Mouse (Mus musculus): ENCODE data around the gene 4930404N11Rik. TPM values are rescaled to one million over a fixed set of nuclear protein-coding genes. Genes with fewer than 3 reads are reported as not detected.

Gene 4930404N11Rik
- polyA plus RNA-seq (2012; rRNA removed) = 0.45 and 0.52 TPM in 2 replicates

DNA sequence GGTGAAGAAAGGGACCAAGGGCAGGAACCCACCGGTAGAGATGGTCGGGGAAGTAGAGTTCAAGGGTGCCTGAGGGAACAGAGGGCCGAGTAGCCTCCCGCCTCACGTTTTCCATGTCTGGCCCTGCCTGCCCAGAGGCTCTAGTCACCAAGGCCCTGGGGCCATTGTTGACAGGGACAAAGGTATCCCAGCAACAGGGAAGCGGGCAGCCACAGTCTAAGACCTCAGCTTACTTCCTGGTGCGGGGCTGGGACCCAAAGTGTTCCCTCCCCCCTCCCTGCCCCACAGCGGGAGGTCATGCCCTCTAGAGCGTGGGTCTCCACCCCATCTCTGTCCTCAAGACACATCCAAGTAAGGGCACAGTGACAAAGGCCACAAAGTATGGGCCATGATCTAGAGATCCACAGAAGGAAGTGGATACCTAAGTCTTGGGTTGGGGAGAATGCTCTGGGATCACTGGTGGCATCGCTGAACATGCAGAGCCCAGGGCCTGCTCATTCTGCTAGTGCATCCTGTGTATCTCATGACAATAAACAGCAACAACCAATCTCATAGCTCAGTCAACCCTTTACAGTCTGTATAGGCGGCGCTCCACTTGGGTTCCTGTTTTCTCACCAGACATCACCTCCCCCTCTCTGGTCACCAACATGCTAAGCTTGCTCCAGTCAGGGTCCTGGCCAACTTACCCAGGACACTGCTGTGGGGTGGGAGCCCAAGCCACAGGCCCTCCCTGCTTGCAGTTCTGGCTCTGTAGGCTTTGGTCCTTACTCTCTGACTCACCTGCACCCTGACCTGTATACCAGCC lies at the start of gene 4930404N11Rik:
Gene 4930404N11Rik, minus strand, starts transcription at position 145 of the 805 bp plus-strand sequence.
- TF ChIP-seq POLR2A (IDR thresholded peaks at IDR 0.05; ENCODE audit: extremely low read depth, insufficient read depth, low read length) (0 out of 2 replicates have a peak, but pooled peaks have one; percentile 34), CTCF (IDR thresholded peaks at IDR 0.05; ENCODE audit: extremely low read depth, insufficient read depth, low read length) (no peak)
- Histone ChIP-seq H3K27ac (ENCODE audit: insufficient read depth, low read length) (no peak within 1 kb of the TSS), H3K4me1 (ENCODE audit: control insufficient read depth, insufficient read depth, low read length) (no peaks in the 10 kb centered on the region), H3K4me3 (ENCODE audit: insufficient read depth, low read length) (no peak within 1 kb of the TSS)

DNA sequence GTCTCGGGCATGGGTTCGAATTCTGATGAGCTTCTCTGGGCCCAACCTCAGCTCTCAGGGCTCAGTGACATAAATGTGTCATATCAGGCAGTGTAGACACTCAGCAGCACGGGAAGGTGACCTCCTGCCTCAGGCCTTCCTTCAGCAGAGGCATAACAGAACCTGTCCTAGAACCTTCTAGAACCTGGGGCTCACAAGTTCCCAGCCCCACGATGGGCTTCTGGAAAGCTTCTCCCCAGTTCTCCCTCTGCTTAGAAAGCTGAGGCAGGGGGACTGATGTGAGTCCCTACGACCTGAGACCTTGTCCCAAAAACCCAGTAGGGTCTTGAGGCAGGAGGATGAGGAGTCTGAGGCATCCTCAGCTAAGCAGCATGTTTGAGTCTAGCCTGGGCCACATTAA lies 49.5 kb upstream of the 4930404N11Rik start:
- Histone ChIP-seq H3K4me3 (ENCODE audit: insufficient read depth, low read length) (no peak overlapping the region), H3K4me1 (ENCODE audit: control insufficient read depth, insufficient read depth, low read length) (peaks cover 27% of the 10 kb centered on the region), H3K27ac (ENCODE audit: insufficient read depth, low read length) (peak overlapping the region; percentile 90)
- no peak for TF ChIP-seq POLR2A (IDR thresholded peaks at IDR 0.05; ENCODE audit: extremely low read depth, insufficient read depth, low read length)
- no peak for TF ChIP-seq CTCF (IDR thresholded peaks at IDR 0.05; ENCODE audit: extremely low read depth, insufficient read depth, low read length)

DNA sequence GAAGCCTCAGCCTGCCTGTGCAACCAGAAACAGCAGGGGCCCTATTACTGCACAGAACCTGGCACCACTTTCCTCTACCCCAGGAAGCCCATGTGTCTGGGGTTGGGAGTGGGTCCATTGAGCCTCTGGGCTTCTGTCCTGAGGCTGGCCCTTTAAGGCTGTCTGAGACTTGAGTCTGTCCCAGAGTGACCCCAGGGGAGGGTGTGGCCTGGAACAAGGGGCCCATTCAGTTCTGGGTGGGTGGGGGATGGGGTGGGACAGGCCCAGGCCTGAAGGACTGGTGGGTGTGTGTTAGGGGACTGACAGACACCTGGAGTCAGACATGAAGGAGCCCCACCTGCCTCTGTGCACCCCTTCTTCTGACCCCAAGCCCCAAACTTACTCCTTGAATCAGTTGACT lies 49.1 kb upstream of the 4930404N11Rik start:
- Histone ChIP-seq H3K4me1 (ENCODE audit: control insufficient read depth, insufficient read depth, low read length) (peaks cover 27% of the 10 kb centered on the region), H3K4me3 (ENCODE audit: insufficient read depth, low read length) (no peak overlapping the region), H3K27ac (ENCODE audit: insufficient read depth, low read length) (peak overlapping the region; percentile 98)
- TF ChIP-seq CTCF (IDR thresholded peaks at IDR 0.05; ENCODE audit: extremely low read depth, insufficient read depth, low read length) (no peak), POLR2A (IDR thresholded peaks at IDR 0.05; ENCODE audit: extremely low read depth, insufficient read depth, low read length) (no peak)

DNA sequence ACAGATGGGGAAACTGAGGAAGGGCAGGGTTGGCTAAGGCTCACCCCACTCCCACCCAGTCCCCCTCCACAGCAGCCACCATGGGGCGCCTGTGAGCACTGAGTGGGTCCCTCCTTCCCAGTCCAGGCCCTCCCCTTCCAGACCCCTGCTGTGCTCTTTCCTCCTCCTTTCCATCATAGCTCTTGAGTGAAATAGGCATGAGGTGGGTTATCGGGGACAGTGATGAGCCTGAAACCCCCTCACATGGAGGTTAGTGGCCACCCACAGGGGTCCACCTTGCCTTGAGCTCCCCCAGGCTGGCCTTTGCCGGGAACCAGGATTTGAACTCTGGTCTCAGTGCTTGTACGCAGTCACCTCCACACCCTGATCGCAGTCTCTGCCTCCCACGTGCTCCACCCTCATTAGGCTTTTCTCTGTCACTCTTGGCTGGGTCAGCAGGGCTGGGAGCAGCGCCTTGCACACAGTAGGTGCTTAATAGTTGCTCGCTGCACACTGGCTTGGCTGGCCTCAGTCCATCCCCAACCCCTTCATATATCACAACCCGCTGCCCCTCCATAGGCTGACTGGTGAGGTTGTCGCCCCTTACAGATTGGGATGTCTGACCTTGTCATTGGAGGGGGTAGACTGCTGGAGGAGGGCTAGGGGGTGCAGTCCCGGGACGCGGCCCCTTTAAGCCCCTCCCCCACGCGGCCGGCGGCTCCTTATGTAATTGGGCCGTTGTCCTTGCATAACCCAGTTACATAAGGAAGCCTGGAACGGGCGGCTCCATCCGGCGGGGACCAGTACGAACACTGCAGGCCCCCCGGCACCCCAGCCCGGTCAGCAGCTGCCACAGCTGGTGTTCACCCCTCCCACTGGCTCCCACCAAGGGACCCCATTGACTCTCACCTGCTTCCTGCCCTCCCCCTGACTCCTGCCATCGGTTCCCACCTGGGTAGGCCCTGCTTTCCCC lies 48.0 kb upstream of the 4930404N11Rik start:
- TF ChIP-seq POLR2A (IDR thresholded peaks at IDR 0.05; ENCODE audit: extremely low read depth, insufficient read depth, low read length) = peak; percentile 20; the same call in 1 of the 2 replicates
- TF ChIP-seq CTCF (IDR thresholded peaks at IDR 0.05; ENCODE audit: extremely low read depth, insufficient read depth, low read length) = no peak
- peak overlapping the region; percentile 16; the same call in 1 of the 2 replicates for H3K4me3 ChIP-seq (ENCODE audit: insufficient read depth, low read length)
- H3K27ac ChIP-seq (ENCODE audit: insufficient read depth, low read length) = peak overlapping the region; percentile 98
- peaks cover 25% of the 10 kb centered on the region for H3K4me1 ChIP-seq (ENCODE audit: control insufficient read depth, insufficient read depth, low read length)

DNA sequence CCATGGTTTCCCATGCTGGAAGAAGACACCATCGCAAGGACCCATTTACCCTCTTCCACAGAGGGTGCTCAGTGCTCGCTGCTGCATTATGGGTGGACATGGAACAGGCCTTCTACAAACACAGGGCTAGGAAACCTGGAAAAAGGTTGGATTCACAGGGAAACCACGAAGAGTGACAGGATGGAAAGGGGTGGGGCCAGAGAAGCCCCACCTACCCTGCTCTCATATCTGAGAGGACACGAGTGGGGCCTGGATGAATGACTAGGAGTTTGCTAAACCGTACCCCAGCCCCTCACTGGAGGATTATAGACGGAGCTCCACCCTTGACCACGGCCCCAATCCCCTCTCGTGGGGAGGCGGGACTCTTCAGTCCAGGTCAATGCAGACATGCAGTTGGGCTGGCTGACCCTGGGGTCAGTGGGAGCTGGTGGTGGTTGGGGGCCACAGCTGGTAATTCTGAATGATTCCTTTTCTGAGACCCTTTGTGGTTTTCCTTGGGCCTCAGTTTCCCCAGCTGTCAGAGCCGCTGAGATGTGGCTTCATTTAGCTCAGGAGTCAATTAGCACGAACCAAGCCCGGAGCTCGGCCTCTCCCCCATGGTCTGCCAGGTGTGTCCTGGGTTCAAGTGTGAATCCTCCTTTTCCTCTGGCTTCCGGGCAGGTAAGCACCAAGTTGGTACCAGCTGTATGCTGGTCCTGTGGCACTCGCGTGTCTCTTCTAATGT lies 47.1 kb upstream of the 4930404N11Rik start:
- no peak for TF ChIP-seq POLR2A (IDR thresholded peaks at IDR 0.05; ENCODE audit: extremely low read depth, insufficient read depth, low read length)
- TF ChIP-seq CTCF (IDR thresholded peaks at IDR 0.05; ENCODE audit: extremely low read depth, insufficient read depth, low read length) = no peak
- H3K27ac ChIP-seq (ENCODE audit: insufficient read depth, low read length) = peak overlapping the region; percentile 98
- H3K4me1 ChIP-seq (ENCODE audit: control insufficient read depth, insufficient read depth, low read length) = peaks cover 27% of the 10 kb centered on the region
- no peak overlapping the region for H3K4me3 ChIP-seq (ENCODE audit: insufficient read depth, low read length)

DNA sequence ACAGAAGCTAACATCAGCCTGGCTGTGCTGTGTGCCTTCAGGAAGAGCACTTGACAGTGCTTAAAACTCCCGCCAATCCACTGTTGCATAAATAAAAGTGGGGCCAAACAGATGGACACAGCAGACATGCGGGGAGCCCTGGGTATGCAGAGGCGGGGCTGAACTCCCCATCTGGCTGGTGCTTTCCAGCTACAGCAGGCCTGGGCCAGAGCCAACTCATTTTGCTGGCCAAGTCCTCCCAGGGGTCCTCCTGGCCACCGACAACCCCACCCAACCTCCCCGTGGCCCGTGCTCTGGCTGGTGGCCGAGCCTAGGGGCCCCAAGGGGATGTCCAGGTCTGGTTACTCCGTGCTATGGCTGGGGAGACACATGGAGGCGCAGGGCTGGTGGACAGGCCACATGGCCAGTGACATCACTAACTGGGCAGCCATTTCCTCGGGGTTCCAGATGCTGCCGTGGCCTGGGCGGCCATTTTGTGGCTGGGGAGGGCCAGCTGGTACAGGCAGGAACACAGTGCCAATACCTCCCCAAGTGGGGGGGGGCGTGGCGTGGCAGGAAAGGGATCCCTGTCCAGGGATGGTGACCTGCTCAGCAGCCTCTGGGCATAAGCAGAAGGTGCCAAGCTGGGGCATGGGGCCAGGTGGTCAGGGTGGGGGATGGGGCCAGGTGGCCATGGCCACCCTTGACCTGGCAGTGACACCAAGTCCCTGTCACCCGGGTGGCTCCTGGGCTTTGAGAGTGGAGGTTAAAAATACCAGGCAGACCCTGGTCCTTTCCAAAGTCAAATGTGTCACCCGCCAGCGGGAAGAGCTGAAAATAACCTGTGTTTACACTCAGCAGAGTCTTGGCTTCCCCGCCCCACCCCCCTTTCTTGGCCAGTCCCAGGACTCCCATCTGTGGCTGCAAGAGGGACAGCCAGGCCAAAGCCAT lies 46.1 kb upstream of the 4930404N11Rik start:
- peaks cover 28% of the 10 kb centered on the region for H3K4me1 ChIP-seq (ENCODE audit: control insufficient read depth, insufficient read depth, low read length)
- no peak for TF ChIP-seq CTCF (IDR thresholded peaks at IDR 0.05; ENCODE audit: extremely low read depth, insufficient read depth, low read length)
- no peak for TF ChIP-seq POLR2A (IDR thresholded peaks at IDR 0.05; ENCODE audit: extremely low read depth, insufficient read depth, low read length)
- H3K27ac ChIP-seq (ENCODE audit: insufficient read depth, low read length) = peak overlapping the region; percentile 98
- no peak overlapping the region for H3K4me3 ChIP-seq (ENCODE audit: insufficient read depth, low read length)

DNA sequence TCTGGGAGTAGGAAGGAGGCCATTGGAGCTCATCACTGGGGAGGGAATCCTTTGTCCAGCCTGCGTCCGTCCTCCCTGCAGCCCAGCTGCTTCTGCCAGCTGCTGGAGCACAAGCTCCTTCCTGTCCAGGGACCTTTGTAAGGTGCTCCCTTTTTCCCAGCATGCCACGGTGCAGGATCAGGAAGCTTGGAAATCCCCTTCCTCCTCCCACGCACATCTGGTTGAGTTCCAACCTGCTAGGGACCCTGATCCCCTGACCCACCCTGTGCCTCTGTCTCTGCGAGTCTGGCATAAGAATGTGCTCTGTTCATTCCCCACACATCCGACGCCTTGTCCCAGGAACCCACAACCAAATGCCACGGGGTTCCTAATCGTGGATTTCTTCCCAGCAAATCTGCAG lies 45.4 kb upstream of the 4930404N11Rik start:
- Histone ChIP-seq H3K4me1 (ENCODE audit: control insufficient read depth, insufficient read depth, low read length) (peaks cover 28% of the 10 kb centered on the region), H3K4me3 (ENCODE audit: insufficient read depth, low read length) (no peak overlapping the region), H3K27ac (ENCODE audit: insufficient read depth, low read length) (peak overlapping the region; percentile 45)
- TF ChIP-seq POLR2A (IDR thresholded peaks at IDR 0.05; ENCODE audit: extremely low read depth, insufficient read depth, low read length) (no peak), CTCF (IDR thresholded peaks at IDR 0.05; ENCODE audit: extremely low read depth, insufficient read depth, low read length) (no peak)

DNA sequence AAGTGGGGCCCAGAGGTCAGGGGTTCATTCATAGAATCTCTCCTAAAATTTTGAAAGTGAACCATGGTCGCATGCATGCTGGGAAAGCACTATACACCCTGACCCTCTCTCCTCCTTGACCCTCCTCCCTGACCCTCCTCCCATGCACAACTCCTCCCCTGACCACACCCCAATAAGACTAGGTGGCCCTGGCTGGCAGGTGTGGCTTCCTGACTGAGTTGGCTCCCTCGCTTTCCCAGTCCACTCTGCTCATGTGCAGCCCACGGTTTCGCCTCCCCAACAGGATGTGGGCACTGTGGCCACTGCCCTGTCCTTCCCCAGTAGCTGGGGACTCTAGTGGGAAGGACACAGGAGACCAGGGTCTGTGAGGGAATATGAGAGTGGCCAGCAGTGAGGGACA lies 44.7 kb upstream of the 4930404N11Rik start:
- TF ChIP-seq CTCF (IDR thresholded peaks at IDR 0.05; ENCODE audit: extremely low read depth, insufficient read depth, low read length) = no peak
- no peak for TF ChIP-seq POLR2A (IDR thresholded peaks at IDR 0.05; ENCODE audit: extremely low read depth, insufficient read depth, low read length)
- H3K27ac ChIP-seq (ENCODE audit: insufficient read depth, low read length) = peak overlapping the region; percentile 45
- H3K4me1 ChIP-seq (ENCODE audit: control insufficient read depth, insufficient read depth, low read length) = peaks cover 24% of the 10 kb centered on the region
- no peak overlapping the region for H3K4me3 ChIP-seq (ENCODE audit: insufficient read depth, low read length)

Data from cortical plate, adult 2 months (tissue).